Mouse (Mus musculus): Measurements from ENCODE around the gene Rusc2. TPM values are rescaled to one million over a fixed set of nuclear protein-coding genes. Genes with fewer than 3 reads are reported as not detected.

Gene Rusc2
- polyA plus RNA-seq, 1 experiment from 2014 or later = 11.5 TPM

GRCm38 (mm10) chr4:43442456-43443361 is 60.9 kb downstream of the Rusc2 start:
- WGBS = under 1% methylated on average over 75 of the region's 88 CpGs
- Histone ChIP-seq H3K4me3 (ENCODE audit: low read depth, low read length) (peak overlapping the region; percentile 92), H3K9ac (ENCODE audit: low read length) (peak overlapping the region; percentile 95), H3K4me2 (replicated peaks; ENCODE audit: low read depth) (peak overlapping the region; percentile 92), H3K27ac (replicated peaks) (peak overlapping the region; percentile 96), H3K36me3 (ENCODE audit: control insufficient read depth, insufficient read depth, low read length) (peaks cover 20% of the 10 kb centered on the region), H3K4me1 (replicated peaks; ENCODE audit: control insufficient read depth, insufficient read depth) (peaks cover 4% of the 10 kb centered on the region; the same call in 1 of the 2 replicates), H3K27me3 (ENCODE audit: control insufficient read depth, insufficient read depth, low read length) (no peaks in the 10 kb centered on the region), H3K9me3 (ENCODE audit: control insufficient read depth, low read length) (no peaks in the 10 kb centered on the region)
- ATAC-seq (ENCODE audit: low FRiP score, low TSS enrichment) = peak; percentile 81
- TF ChIP-seq EP300 (optimal IDR thresholded peaks at IDR 0.05) (no peak), CTCF (IDR thresholded peaks at IDR 0.05; ENCODE audit: low read depth) (no peak)
- DNase-seq (ENCODE audit: low spot score) = peak; percentile 90

GRCm38 (mm10) chr4:43443511-43443910 is 61.7 kb downstream of the Rusc2 start:
- no peak for TF ChIP-seq EP300 (optimal IDR thresholded peaks at IDR 0.05)
- no peak for TF ChIP-seq CTCF (IDR thresholded peaks at IDR 0.05; ENCODE audit: low read depth)
- H3K4me1 ChIP-seq (replicated peaks; ENCODE audit: control insufficient read depth, insufficient read depth) = peaks cover 4% of the 10 kb centered on the region; the same call in 1 of the 2 replicates
- ATAC-seq (ENCODE audit: low FRiP score, low TSS enrichment) = peak; percentile 0; the same call in 1 of the 2 replicates
- H3K9me3 ChIP-seq (ENCODE audit: control insufficient read depth, low read length) = no peaks in the 10 kb centered on the region
- peak overlapping the region; percentile 92 for H3K4me2 ChIP-seq (replicated peaks; ENCODE audit: low read depth)
- peaks cover 20% of the 10 kb centered on the region for H3K36me3 ChIP-seq (ENCODE audit: control insufficient read depth, insufficient read depth, low read length)
- H3K4me3 ChIP-seq (ENCODE audit: low read depth, low read length) = peak overlapping the region; percentile 92
- WGBS = 2% methylated on average over 17 of the region's 28 CpGs
- no peaks in the 10 kb centered on the region for H3K27me3 ChIP-seq (ENCODE audit: control insufficient read depth, insufficient read depth, low read length)
- H3K27ac ChIP-seq (replicated peaks) = peak overlapping the region; percentile 96
- peak overlapping the region; percentile 95 for H3K9ac ChIP-seq (ENCODE audit: low read length)
- peak; percentile 52 for DNase-seq (ENCODE audit: low spot score)

GRCm38 (mm10) chr4:43447251-43447650 is 65.5 kb downstream of the Rusc2 start:
- no peak overlapping the region for H3K4me3 ChIP-seq (ENCODE audit: low read depth, low read length)
- H3K27me3 ChIP-seq (ENCODE audit: control insufficient read depth, insufficient read depth, low read length) = no peaks in the 10 kb centered on the region
- no peaks in the 10 kb centered on the region for H3K9me3 ChIP-seq (ENCODE audit: control insufficient read depth, low read length)
- H3K9ac ChIP-seq (ENCODE audit: low read length) = no peak overlapping the region; the same call in 1 of the 2 replicates
- peak; percentile 23 for DNase-seq (ENCODE audit: low spot score)
- peaks cover 4% of the 10 kb centered on the region; the same call in 1 of the 2 replicates for H3K4me1 ChIP-seq (replicated peaks; ENCODE audit: control insufficient read depth, insufficient read depth)
- 75% methylated on average over 13 of the region's 13 CpGs for WGBS
- TF ChIP-seq EP300 (optimal IDR thresholded peaks at IDR 0.05) = no peak
- TF ChIP-seq CTCF (IDR thresholded peaks at IDR 0.05; ENCODE audit: low read depth) = no peak
- H3K4me2 ChIP-seq (replicated peaks; ENCODE audit: low read depth) = no peak overlapping the region
- no peak for ATAC-seq (ENCODE audit: low FRiP score, low TSS enrichment)
- peaks cover 20% of the 10 kb centered on the region for H3K36me3 ChIP-seq (ENCODE audit: control insufficient read depth, insufficient read depth, low read length)
- no peak overlapping the region for H3K27ac ChIP-seq (replicated peaks)

- Histone ChIP-seq H3K27me3 (ENCODE audit: control insufficient read depth, insufficient read depth, low read length) (no peaks in the 10 kb centered on the region), H3K36me3 (ENCODE audit: control insufficient read depth, insufficient read depth, low read length) (peaks cover 20% of the 10 kb centered on the region), H3K9me3 (ENCODE audit: control insufficient read depth, low read length) (no peaks in the 10 kb centered on the region), H3K27ac (replicated peaks) (no peak overlapping the region), H3K4me1 (replicated peaks; ENCODE audit: control insufficient read depth, insufficient read depth) (peaks cover 8% of the 10 kb centered on the region; the same call in 1 of the 2 replicates), H3K9ac (ENCODE audit: low read length) (no peak overlapping the region), H3K4me2 (replicated peaks; ENCODE audit: low read depth) (no peak overlapping the region), H3K4me3 (ENCODE audit: low read depth, low read length) (no peak overlapping the region)
- ATAC-seq (ENCODE audit: low FRiP score, low TSS enrichment) = no peak
- TF ChIP-seq EP300 (optimal IDR thresholded peaks at IDR 0.05) (no peak), CTCF (IDR thresholded peaks at IDR 0.05; ENCODE audit: low read depth) (no peak)
- 88% methylated on average over 3 of the region's 3 CpGs for WGBS
- no peak for DNase-seq (ENCODE audit: low spot score)
Observed at GRCm38 (mm10) chr4:43448554-43448953, 66.8 kb downstream of the Rusc2 start.

- H3K4me1 ChIP-seq (replicated peaks; ENCODE audit: control insufficient read depth, insufficient read depth) = peaks cover 3% of the 10 kb centered on the region
- 42% methylated on average over 11 of the region's 11 CpGs for WGBS
- ATAC-seq (ENCODE audit: low FRiP score, low TSS enrichment) (no peak), DNase-seq (ENCODE audit: low spot score) (no peak)
- H3K4me3 ChIP-seq (ENCODE audit: low read depth, low read length) = no peak overlapping the region
- H3K9ac ChIP-seq (ENCODE audit: low read length) = no peak overlapping the region
- H3K36me3 ChIP-seq (ENCODE audit: control insufficient read depth, insufficient read depth, low read length) = peaks cover 2% of the 10 kb centered on the region
- H3K4me2 ChIP-seq (replicated peaks; ENCODE audit: low read depth) = no peak overlapping the region
- TF ChIP-seq CTCF (IDR thresholded peaks at IDR 0.05; ENCODE audit: low read depth) = no peak
- no peak for TF ChIP-seq EP300 (optimal IDR thresholded peaks at IDR 0.05)
- no peaks in the 10 kb centered on the region for H3K9me3 ChIP-seq (ENCODE audit: control insufficient read depth, low read length)
- H3K27ac ChIP-seq (replicated peaks) = no peak overlapping the region
- no peaks in the 10 kb centered on the region for H3K27me3 ChIP-seq (ENCODE audit: control insufficient read depth, insufficient read depth, low read length)
Observed at GRCm38 (mm10) chr4:43452315-43452714, 70.5 kb downstream of the Rusc2 start.

GRCm38 (mm10) chr4:43453413-43453812 is 71.6 kb downstream of the Rusc2 start:
- H3K9ac ChIP-seq (ENCODE audit: low read length) = no peak overlapping the region
- H3K27me3 ChIP-seq (ENCODE audit: control insufficient read depth, insufficient read depth, low read length) = no peaks in the 10 kb centered on the region
- H3K4me1 ChIP-seq (replicated peaks; ENCODE audit: control insufficient read depth, insufficient read depth) = peaks cover 3% of the 10 kb centered on the region
- no peak for TF ChIP-seq CTCF (IDR thresholded peaks at IDR 0.05; ENCODE audit: low read depth)
- TF ChIP-seq EP300 (optimal IDR thresholded peaks at IDR 0.05) = no peak
- no peaks in the 10 kb centered on the region for H3K9me3 ChIP-seq (ENCODE audit: control insufficient read depth, low read length)
- H3K4me2 ChIP-seq (replicated peaks; ENCODE audit: low read depth) = peak overlapping the region; percentile 35
- no peak overlapping the region for H3K27ac ChIP-seq (replicated peaks)
- DNase-seq (ENCODE audit: low spot score) (no peak), ATAC-seq (ENCODE audit: low FRiP score, low TSS enrichment) (no peak)
- 2% methylated on average over 18 of the region's 18 CpGs for WGBS
- H3K36me3 ChIP-seq (ENCODE audit: control insufficient read depth, insufficient read depth, low read length) = no peaks in the 10 kb centered on the region
- H3K4me3 ChIP-seq (ENCODE audit: low read depth, low read length) = peak overlapping the region; percentile 17

All from stomach, postnatal 0 days (tissue).